Mouse (Mus musculus): ENCODE data around the gene Mtch1.

GRCm38 (mm10) chr17:29336266-29336990 is 11.3 kb downstream of the Mtch1 start:
- TF ChIP-seq CTCF (IDR thresholded peaks at IDR 0.05; ENCODE audit: low read depth) (no peak), EP300 (IDR thresholded peaks at IDR 0.05; ENCODE audit: low read depth) (no peak)
